Mouse (Mus musculus) CH12.LX (cell line): Measurements from ENCODE around the gene CK137956. TPM values are rescaled to one million over a fixed set of nuclear protein-coding genes. Genes with fewer than 3 reads are reported as not detected.

Source experiments
- DNase-seq: peaks from one replicate; pipeline ENCODE4 v3.0.0-alpha.2; 2013; ENCODE audit errors: extremely low read depth
- H3K27ac ChIP-seq: 2 replicates; pipeline ENCODE4 v1.5.1; 2012; ENCODE audit warnings: low read depth, mild to moderate bottlenecking, control low read depth, moderate library complexity; ENCODE audit not compliant: insufficient read depth
- H3K27me3 ChIP-seq: replicated peaks from 2 replicates; pipeline ENCODE3; 2012; ENCODE audit warnings: inconsistent platforms
- H3K36me3 ChIP-seq, 2 experiments: replicated peaks in 1 of 2; 2 replicates each; pipeline versions ENCODE3 to v1.6.1; 2012; ENCODE audit warnings: inconsistent platforms in 1 of 2, low read length in 1 of 2, mild to moderate bottlenecking in 1 of 2, mixed read lengths in 1 of 2, moderate library complexity in 1 of 2; ENCODE audit not compliant: control insufficient read depth in 1 of 2, insufficient read depth in 1 of 2
- H3K4me1 ChIP-seq, 2 experiments: 2 replicates each; pipeline ENCODE4 v1.6.1; 2012; ENCODE audit warnings: inconsistent platforms in 1 of 2, moderate library complexity in 1 of 2; ENCODE audit not compliant: insufficient read depth in 2 of 2, control insufficient read depth in 1 of 2
- H3K4me2 ChIP-seq: 2 replicates; pipeline ENCODE4 v1.6.1; 2012; ENCODE audit warnings: low read depth, mild to moderate bottlenecking, control low read depth; ENCODE audit not compliant: poor library complexity, insufficient read depth, severe bottlenecking
- H3K4me3 ChIP-seq, 3 experiments: fragments of 150-350 bp in 1 of 3; sonication (generic) in 1 of 3; replicated peaks in 1 of 3; 2 replicates each; pipeline versions ENCODE3 to v1.5.1; 2011 to 2012; ENCODE audit warnings: low read depth in 2 of 3, low read length in 2 of 3, mild to moderate bottlenecking in 2 of 3, moderate library complexity in 2 of 3, control low read depth in 1 of 3, improper control_type of control experiment in 1 of 3, inconsistent platforms in 1 of 3, mixed read lengths in 1 of 3; ENCODE audit not compliant: poor library complexity in 1 of 3
- H3K79me2 ChIP-seq: replicated peaks from 2 replicates; pipeline ENCODE4 v1.6.1; 2012; ENCODE audit warnings: mild to moderate bottlenecking, moderate library complexity; ENCODE audit not compliant: control insufficient read depth, poor library complexity, insufficient read depth, severe bottlenecking; ENCODE audit errors: extremely low read depth
- H3K9ac ChIP-seq: 2 replicates; pipeline ENCODE4 v1.6.1; 2012; ENCODE audit warnings: low read depth, mild to moderate bottlenecking, control low read depth, moderate library complexity; ENCODE audit not compliant: insufficient read depth
- H3K9me3 ChIP-seq: replicated peaks from 2 replicates; pipeline ENCODE3; 2012; ENCODE audit warnings: low read length, inconsistent platforms, mixed read lengths
- CHD1 ChIP-seq: IDR thresholded peaks from 2 replicates; pipeline ENCODE4 v1.6.1; 2012; ENCODE audit warnings: low read depth, low read length, improper control_type of control experiment, inconsistent platforms
- CHD2 ChIP-seq: IDR thresholded peaks from 2 replicates; pipeline ENCODE4 v1.6.1; 2011; ENCODE audit warnings: low read length, improper control_type of control experiment
- CTCF ChIP-seq, 2 experiments: IDR thresholded peaks in 1 of 2; conservative IDR thresholded peaks in 1 of 2; 2 replicates each; pipeline ENCODE4 v1.5.1; 2011 to 2012; ENCODE audit warnings: low read depth in 2 of 2, low read length in 2 of 2, improper control_type of control experiment in 1 of 2, inconsistent platforms in 1 of 2, mild to moderate bottlenecking in 1 of 2, moderate library complexity in 1 of 2
- E2F4 ChIP-seq: IDR thresholded peaks from 2 replicates; pipeline ENCODE4 v1.6.1; 2011; ENCODE audit warnings: low read depth, low read length, improper control_type of control experiment; ENCODE audit not compliant: insufficient replicate concordance
- ETS1 ChIP-seq: conservative IDR thresholded peaks from 2 replicates; pipeline ENCODE4 v1.6.1; 2012; ENCODE audit warnings: low read depth, mild to moderate bottlenecking, inconsistent platforms, low read length, improper control_type of control experiment, moderate library complexity
- GABPA ChIP-seq: IDR thresholded peaks from 2 replicates; pipeline ENCODE4 v1.6.1; 2012; ENCODE audit warnings: low read depth, low read length, improper control_type of control experiment, inconsistent platforms; ENCODE audit not compliant: insufficient replicate concordance
- KAT2A ChIP-seq: IDR thresholded peaks from 2 replicates; pipeline ENCODE4 v1.6.1; 2012; ENCODE audit warnings: low read length, improper control_type of control experiment, inconsistent platforms; ENCODE audit not compliant: insufficient replicate concordance
- MAFK ChIP-seq: IDR thresholded peaks from 2 replicates; pipeline ENCODE4 v1.6.1; 2011; ENCODE audit warnings: low read length, improper control_type of control experiment; ENCODE audit not compliant: insufficient replicate concordance
- MAX ChIP-seq: IDR thresholded peaks from 2 replicates; pipeline ENCODE4 v1.6.1; 2011; ENCODE audit warnings: low read length, improper control_type of control experiment
- MAZ ChIP-seq: IDR thresholded peaks from 2 replicates; pipeline ENCODE4 v1.6.1; 2012; ENCODE audit warnings: low read depth, mild to moderate bottlenecking, inconsistent platforms, low read length, improper control_type of control experiment, moderate library complexity
- MEF2A ChIP-seq: IDR thresholded peaks from 2 replicates; pipeline ENCODE4 v1.6.1; 2014; ENCODE audit warnings: low read depth, mild to moderate bottlenecking, inconsistent platforms, low read length, improper control_type of control experiment, borderline replicate concordance
- MYC ChIP-seq: IDR thresholded peaks from 2 replicates; pipeline ENCODE4 v1.6.1; 2011; ENCODE audit warnings: low read depth, mild to moderate bottlenecking, improper control_type of control experiment, low read length
- NRF1 ChIP-seq: IDR thresholded peaks from 2 replicates; pipeline ENCODE4 v1.6.1; 2014; ENCODE audit warnings: low read depth, mild to moderate bottlenecking, inconsistent platforms, low read length, improper control_type of control experiment, moderate library complexity
- PAX5 ChIP-seq: IDR thresholded peaks from 2 replicates; pipeline ENCODE4 v1.6.1; 2012; ENCODE audit warnings: low read length, inconsistent platforms, mixed read lengths
- POLR2A ChIP-seq: IDR thresholded peaks from 2 replicates; pipeline ENCODE4 v1.6.1; 2011; ENCODE audit warnings: low read depth, mild to moderate bottlenecking, improper control_type of control experiment, low read length
- POLR2AphosphoS2 ChIP-seq: IDR thresholded peaks from 2 replicates; pipeline ENCODE4 v1.6.1; 2011; ENCODE audit warnings: low read depth, low read length, improper control_type of control experiment
- SIN3A ChIP-seq: IDR thresholded peaks from 2 replicates; pipeline ENCODE4 v1.6.1; 2012; ENCODE audit warnings: low read length, improper control_type of control experiment, inconsistent platforms
- TCF12 ChIP-seq: IDR thresholded peaks from 2 replicates; pipeline ENCODE4 v1.6.1; 2014; ENCODE audit warnings: low read depth, mild to moderate bottlenecking, inconsistent platforms, low read length, improper control_type of control experiment
- UBTF ChIP-seq: IDR thresholded peaks from 2 replicates; pipeline ENCODE4 v1.6.1; 2012; ENCODE audit warnings: low read depth, mild to moderate bottlenecking, inconsistent platforms, low read length, improper control_type of control experiment, moderate library complexity
- USF1 ChIP-seq: IDR thresholded peaks from 2 replicates; pipeline ENCODE4 v1.6.1; 2014; ENCODE audit warnings: low read depth, mild to moderate bottlenecking, inconsistent platforms, low read length, improper control_type of control experiment
- ZC3H11A ChIP-seq: IDR thresholded peaks from 2 replicates; pipeline ENCODE4 v1.6.1; 2012; ENCODE audit warnings: low read depth, mild to moderate bottlenecking, inconsistent platforms, low read length, improper control_type of control experiment
- ZKSCAN1 ChIP-seq: IDR thresholded peaks from 2 replicates; pipeline ENCODE4 v1.6.1; 2012; ENCODE audit warnings: low read depth, inconsistent platforms, low read length, improper control_type of control experiment, borderline replicate concordance
- ZMIZ1 ChIP-seq: IDR thresholded peaks from 2 replicates; pipeline ENCODE4 v1.6.1; 2012; ENCODE audit warnings: low read depth, mild to moderate bottlenecking, inconsistent platforms, low read length, improper control_type of control experiment
- dilution Hi-C: fragments of 300-500 bp; cut with MboI; formaldehyde crosslinking; loops from 2 replicates; pipeline ENCODE4 v1.14.3; 2020; ENCODE audit warnings: low sequenced_read_pairs; ENCODE audit not compliant: extremely low pct_unique_long_range_greater_than_20kb, extremely low pct_ligation_motif_present
- in situ Hi-C: fragments of 300-500 bp; cut with MboI; formaldehyde crosslinking; loops from 3 replicates; pipeline ENCODE4 v1.14.3; 2019; ENCODE audit warnings: low sequenced_read_pairs, low pct_ligation_motif_present, low pct_unique_long_range_greater_than_20kb, mixed read lengths
- polyA plus RNA-seq: library from polyadenylated mRNA; unstranded; fragments of >175 nt; gene quantifications from 2 replicates; pipeline ENCODE4 v1.2.1, GENCODE M21; 2012; ENCODE audit warnings: low read depth; ENCODE audit not compliant: insufficient read length
- total RNA-seq, 2 experiments: library from RNA; depleted of rRNA; stranded (reverse); fragments of 300-350 nt in 1 of 2; fragments of >200 nt in 1 of 2; gene quantifications; 2 replicates each; pipeline ENCODE4 v1.2.3; 2012 to 2014

Gene CK137956
- total and polyA plus RNA-seq, 3 experiments = not detected

DNA sequence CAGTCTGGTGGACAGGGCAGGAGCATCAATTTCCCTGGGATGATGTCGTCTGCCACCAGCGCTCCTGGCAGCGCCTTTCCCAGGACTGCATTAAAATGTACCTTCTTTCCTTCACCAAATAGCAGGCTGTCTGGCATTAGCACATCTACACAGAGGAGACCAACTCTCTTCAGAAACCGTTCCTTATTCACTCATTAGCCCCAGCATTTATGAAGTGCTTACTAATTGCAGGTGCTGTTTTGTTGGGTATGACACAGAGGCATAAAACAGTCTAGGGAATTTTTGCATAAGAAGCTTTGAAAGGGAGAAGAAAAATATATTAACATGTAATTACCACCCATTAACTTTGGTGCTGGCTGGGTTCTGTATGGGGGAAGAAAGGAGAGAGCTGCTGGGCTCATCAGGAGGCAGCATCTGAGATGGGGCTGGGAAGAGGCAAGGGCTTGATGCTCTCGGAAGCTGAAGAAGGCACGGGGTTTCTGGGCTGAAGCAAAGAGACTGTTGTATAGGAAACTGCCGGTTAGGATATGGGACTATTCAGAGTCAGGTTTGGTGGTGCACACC lies 69.8 kb downstream of the CK137956 start:
- Histone ChIP-seq H3K36me3 (no peaks in the 10 kb centered on the region), H3K27me3 (no peaks in the 10 kb centered on the region), H3K9me3 (peaks cover 79% of the 10 kb centered on the region), H3K79me2 (no peaks in the 10 kb centered on the region), H3K27ac (no peak overlapping the region), H3K9ac (no peak overlapping the region), H3K4me1 (no peaks in the 10 kb centered on the region), H3K4me3 (no peak overlapping the region), H3K4me2 (no peak overlapping the region)
- TF ChIP-seq MAFK = no peak
- no peak for TF ChIP-seq KAT2A
- no peak for TF ChIP-seq UBTF
- TF ChIP-seq ZKSCAN1 = no peak
- TF ChIP-seq MYC = no peak
- no peak for TF ChIP-seq E2F4
- DNase-seq = no peak
- in situ Hi-C loops (no loop called here), dilution Hi-C loops (no loop called here)

DNA sequence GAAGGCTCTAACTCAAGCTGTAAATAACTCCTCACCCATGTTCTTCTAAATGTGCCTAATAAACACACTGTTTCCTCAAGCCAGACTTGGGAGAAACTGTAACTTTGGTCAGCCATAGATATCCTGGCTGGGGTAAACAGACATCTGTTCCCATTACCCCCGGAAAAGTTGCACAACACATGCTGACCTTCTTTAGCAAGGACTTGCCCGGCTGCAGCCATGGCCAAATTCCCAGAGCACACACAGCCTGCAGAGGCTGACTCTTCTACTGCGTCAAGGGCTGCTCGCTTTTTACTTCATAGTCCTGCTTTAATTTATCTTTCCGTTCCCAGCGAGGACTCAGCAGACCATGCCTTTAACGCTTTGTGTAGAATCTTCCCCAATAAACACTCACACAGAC lies 81.7 kb downstream of the CK137956 start:
- no peak for TF ChIP-seq UBTF
- no peak for TF ChIP-seq ZC3H11A
- no peak for TF ChIP-seq NRF1
- TF ChIP-seq SIN3A = no peak
- dilution Hi-C loops (no loop called here), in situ Hi-C loops (no loop called here)
- H3K9me3 ChIP-seq = peaks cover 60% of the 10 kb centered on the region
- no peaks in the 10 kb centered on the region for H3K79me2 ChIP-seq
- DNase-seq = no peak
- H3K4me2 ChIP-seq = no peak overlapping the region
- no peak overlapping the region for H3K9ac ChIP-seq
- no peaks in the 10 kb centered on the region for H3K36me3 ChIP-seq
- H3K27me3 ChIP-seq = no peaks in the 10 kb centered on the region
- no peak overlapping the region for H3K27ac ChIP-seq
- no peaks in the 10 kb centered on the region for H3K4me1 ChIP-seq
- no peak overlapping the region for H3K4me3 ChIP-seq

DNA sequence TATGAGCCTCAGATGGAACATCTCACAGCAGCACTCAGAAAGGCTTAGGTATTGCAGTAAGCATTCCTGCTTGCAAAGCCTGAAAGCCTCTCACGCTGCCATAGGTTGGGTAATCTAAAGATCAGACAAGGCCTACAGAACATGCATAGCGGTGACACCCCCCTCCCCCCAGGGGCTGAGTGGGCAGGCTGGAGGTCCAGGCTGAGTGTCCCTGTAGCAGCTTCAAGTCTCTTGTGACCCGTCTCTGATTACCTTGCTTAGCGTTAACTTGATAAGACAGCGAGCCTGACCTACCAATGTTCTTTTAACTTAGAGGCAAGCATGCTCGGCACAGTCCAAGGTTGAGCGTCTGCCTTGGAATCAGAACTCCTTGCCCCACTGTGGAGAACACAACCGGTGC lies 91.8 kb downstream of the CK137956 start:
- in situ Hi-C loops (no loop called here), dilution Hi-C loops (no loop called here)
- Histone ChIP-seq H3K4me2 (no peak overlapping the region), H3K27me3 (no peaks in the 10 kb centered on the region), H3K79me2 (no peaks in the 10 kb centered on the region), H3K36me3 (no peaks in the 10 kb centered on the region), H3K4me1 (no peaks in the 10 kb centered on the region), H3K9ac (no peak overlapping the region), H3K4me3 (no peak overlapping the region), H3K9me3 (peaks cover 40% of the 10 kb centered on the region), H3K27ac (no peak overlapping the region)
- no peak for DNase-seq
- no peak for TF ChIP-seq ZMIZ1
- no peak for TF ChIP-seq PAX5
- no peak for TF ChIP-seq MAZ
- no peak for TF ChIP-seq CHD2
- TF ChIP-seq POLR2AphosphoS2 = no peak
- TF ChIP-seq ETS1 = no peak
- no peak for TF ChIP-seq MAX
- no peak for TF ChIP-seq USF1
- no peak for TF ChIP-seq TCF12
- no peak for TF ChIP-seq GABPA
- no peak for TF ChIP-seq MYC
- TF ChIP-seq MEF2A = no peak
- no peak for TF ChIP-seq CTCF (conservative IDR thresholded peaks at IDR 0.05 in 1 of 2, IDR thresholded peaks at IDR 0.05 in 1 of 2; ENCODE audit: low read depth in 2 of 2, low read length in 2 of 2)
- TF ChIP-seq ZKSCAN1 = no peak
- TF ChIP-seq POLR2A = no peak
- no peak for TF ChIP-seq CHD1
